Mouse (Mus musculus): ENCODE measurements around the gene Abcb6.

Abcb6 gene

DNA sequence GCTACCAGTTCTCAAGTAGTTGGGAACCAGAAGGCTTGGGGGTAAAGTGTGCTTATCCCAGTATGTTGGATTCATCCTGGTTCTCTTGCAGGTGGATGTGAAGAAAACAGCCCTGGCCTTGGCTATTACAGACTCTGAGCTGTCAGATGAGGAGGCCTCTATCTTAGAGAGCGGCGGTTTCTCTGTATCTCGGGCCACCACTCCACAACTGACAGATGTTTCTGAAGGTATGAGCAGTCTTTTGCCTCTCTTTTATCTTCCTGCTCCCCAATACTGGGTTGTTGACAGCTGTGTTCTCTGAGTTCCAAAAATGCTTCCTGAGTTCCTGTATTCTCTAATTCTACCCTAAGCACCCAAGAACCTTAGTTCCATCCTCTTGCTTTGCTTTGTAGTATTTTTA, 34.6 kb downstream of the Abcb6 start:
- DNase-seq (ENCODE audit: low spot score) = no peak

DNA sequence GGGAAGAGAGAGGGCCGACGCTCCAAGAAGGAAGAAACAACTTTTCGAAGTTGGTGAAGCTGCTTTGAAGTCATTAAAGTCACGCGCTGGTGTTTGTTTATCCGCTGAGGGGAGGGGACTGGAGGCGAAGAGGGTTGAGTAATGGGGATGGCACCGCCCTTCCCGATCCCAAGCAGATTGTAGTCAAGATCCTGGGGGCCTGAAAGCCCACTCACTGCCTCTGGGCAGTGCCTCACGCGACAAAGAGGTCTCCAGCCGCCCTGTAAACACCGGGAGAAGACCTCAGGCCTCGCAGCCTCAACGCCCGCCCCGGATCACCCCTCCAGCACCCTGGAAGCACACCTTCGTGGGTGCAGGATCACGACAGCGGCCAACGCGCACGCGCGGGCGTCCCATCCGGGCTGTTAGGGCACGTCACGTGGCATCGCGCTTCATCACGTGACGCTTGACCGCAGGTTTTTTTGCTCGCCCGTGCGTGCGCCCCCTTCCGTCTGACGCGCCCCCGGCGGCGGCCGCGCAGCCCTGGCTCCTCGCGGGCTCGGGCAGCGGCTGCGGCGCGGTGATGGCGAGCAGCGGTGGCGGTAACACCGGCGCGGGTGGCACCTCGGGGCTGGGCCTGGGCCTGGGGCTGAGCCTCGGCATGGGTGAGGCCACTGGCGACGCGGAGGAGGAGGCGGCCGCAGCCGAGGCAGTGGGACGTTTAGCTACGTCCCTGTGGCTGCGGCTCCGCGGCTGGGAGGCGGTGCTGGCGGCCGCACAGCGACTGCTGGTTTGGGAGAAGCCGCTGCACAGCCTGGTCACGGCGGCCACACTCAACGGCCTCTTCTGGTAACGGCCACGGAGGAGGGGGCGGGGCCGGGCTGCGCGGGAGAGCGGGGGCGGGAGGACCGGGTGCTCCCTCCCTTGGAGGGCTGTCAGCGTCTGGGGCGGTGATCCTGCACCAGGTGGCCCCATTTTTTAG, 37.6 kb downstream of the Abcb6 start, which contains the start of the genes Cnppd1 and Retreg2:
Cnppd1 (minus strand) TSS at position 411 of the 961 bp plus-strand sequence.
Retreg2 (plus strand) TSS at position 478 of the 961 bp plus-strand sequence.
- peak; percentile 95 for DNase-seq (ENCODE audit: low spot score)

GRCm38 (mm10) chr1:75141486-75142190, 38.6 kb downstream of the Abcb6 start:
- DNase-seq (ENCODE audit: low spot score) = peak; percentile 71

DNA sequence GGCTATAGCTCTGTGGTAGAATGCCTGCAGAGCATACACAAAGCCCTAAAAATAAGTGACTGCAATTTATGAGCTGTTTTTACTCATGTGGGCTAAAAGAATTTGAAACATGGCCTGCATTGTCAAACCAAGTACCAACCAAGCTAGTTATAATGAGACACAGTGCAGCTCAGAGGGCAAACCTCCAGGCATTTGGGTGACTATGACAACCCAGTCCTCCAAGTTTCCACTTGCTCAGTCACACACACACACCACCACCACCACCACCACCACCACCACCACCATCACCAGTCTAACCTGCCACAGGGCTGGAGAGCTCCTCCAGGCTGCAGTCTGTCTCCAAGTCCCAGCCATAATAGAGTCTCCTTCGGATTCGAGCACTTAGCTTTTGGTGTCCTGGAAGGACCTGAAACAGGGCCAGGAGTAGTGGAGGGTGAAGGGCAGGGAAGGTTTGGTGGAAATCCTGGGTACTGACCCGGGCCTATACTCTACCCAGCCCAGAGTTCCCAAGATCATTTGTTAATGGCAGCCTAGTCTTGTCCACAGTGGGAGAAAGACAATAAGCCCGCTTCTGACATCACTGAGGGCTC, 39.5 kb downstream of the Abcb6 start:
- DNase-seq (ENCODE audit: low spot score) = no peak

- DNase-seq (ENCODE audit: low spot score) = no peak
These were observed 41.7 kb downstream of the Abcb6 start for GRCm38 (mm10) chr1:75138448-75138847.

- peak; percentile 78 for DNase-seq (ENCODE audit: low spot score)
These were observed 43.5 kb downstream of the Abcb6 start for GRCm38 (mm10) chr1:75136730-75137129.

GRCm38 (mm10) chr1:75136293-75136692, 43.9 kb downstream of the Abcb6 start:
- no peak for DNase-seq (ENCODE audit: low spot score)

- DNase-seq (ENCODE audit: low spot score) = no peak
These were observed 46.6 kb downstream of the Abcb6 start, which contains the start of gene Slc23a3 for GRCm38 (mm10) chr1:75133421-75134207. Gene Slc23a3, minus strand, starts transcription at chr1:75133890.

- no peak for DNase-seq (ENCODE audit: low spot score)
These were observed 51.6 kb downstream of the Abcb6 start for GRCm38 (mm10) chr1:75128641-75129040.

- no peak for DNase-seq (ENCODE audit: low spot score)
These were observed 54.8 kb downstream of the Abcb6 start for GRCm38 (mm10) chr1:75125418-75125817.

GRCm38 (mm10) chr1:75124346-75125321, 55.6 kb downstream of the Abcb6 start, which contains the start of gene Nhej1:
Gene Nhej1, minus strand, starts transcription at chr1:75125200.
- peak; percentile 98 for DNase-seq (ENCODE audit: low spot score)

DNA sequence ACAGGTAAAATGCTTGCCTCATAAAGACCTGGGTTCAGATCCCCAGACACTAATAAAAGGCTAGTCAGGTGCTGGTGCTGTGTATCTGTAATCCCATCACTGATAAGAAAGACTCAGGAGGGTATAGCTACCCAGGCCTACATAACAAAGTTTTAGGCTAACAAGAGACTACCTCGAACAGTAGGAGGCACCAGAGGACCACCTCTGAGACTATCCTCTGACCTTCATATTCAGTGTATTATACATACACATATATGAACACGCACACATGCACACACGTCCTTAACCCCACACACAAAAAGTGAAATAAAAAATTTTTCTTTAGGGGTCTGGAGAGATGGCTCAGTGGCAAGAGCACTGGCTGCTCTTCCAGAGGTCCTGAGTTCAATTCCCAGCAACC, 58.0 kb downstream of the Abcb6 start:
- no peak for DNase-seq (ENCODE audit: low spot score)

All from c-Kit-positive CD71-positive TER-119-positive erythroid progenitor cells, embryonic 14.5 days (primary cell).